Mouse (Mus musculus): Measurements from ENCODE around the gene Podxl2. TPM values are rescaled to one million over a fixed set of nuclear protein-coding genes. Genes with fewer than 3 reads are reported as not detected.

Podxl2 gene
- total and polyA plus RNA-seq, 2 experiments from 2014 or later, result 60.8 to 90.9 TPM

DNA sequence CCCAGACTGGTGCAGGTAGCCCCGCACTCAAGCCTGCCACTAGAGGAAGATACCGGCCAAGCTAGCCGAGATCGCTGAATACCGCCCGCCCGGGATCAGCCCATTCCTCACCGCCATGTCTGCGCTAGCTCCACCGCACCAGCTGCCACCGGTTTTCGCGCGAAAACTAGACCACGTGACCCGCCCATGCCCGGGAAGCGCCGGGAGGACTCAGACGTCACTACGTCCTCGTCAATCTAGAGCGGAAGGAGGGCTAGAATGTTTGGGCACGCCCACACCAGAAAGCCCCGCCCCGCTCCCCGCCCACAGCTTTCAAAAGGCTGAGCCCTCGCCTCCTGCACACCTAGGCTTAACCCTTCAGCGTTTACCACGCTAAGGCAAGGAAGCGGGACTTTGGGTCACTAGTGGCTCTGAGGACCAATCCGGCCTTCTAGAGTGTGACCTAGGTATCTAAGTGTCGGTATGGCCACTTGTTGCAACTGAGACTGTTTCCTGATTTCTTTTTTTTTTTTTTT lies 23.7 kb upstream of the Podxl2 start, which contains the start of gene Mcm2:
Mcm2 (minus strand) TSS at position 247 of the 515 bp plus-strand sequence.
- peaks cover 6% of the 10 kb centered on the region; the same call in 1 of the 2 replicates for H3K36me3 ChIP-seq (replicated peaks; ENCODE audit: control insufficient read depth, insufficient read depth, low read length)
- WGBS, result 0% methylated on average over 33 of the region's 33 CpGs
- no peak for TF ChIP-seq EP300 (IDR thresholded peaks at IDR 0.05; ENCODE audit: low read depth)
- no peak for TF ChIP-seq CTCF (IDR thresholded peaks at IDR 0.05; ENCODE audit: low read depth)
- H3K9ac ChIP-seq (replicated peaks; ENCODE audit: low read depth, low read length), result peak within 1 kb of the TSS; percentile 58
- no peaks in the 10 kb centered on the region for H3K9me3 ChIP-seq (replicated peaks; ENCODE audit: control insufficient read depth, low read length)
- H3K4me2 ChIP-seq (ENCODE audit: low read depth, low read length), result peak within 1 kb of the TSS; percentile 85
- ATAC-seq (ENCODE audit: insufficient read depth, low read depth) (peak; percentile 83), DNase-seq (ENCODE audit: low spot score) (peak; percentile 96)
- peaks cover 19% of the 10 kb centered on the region for H3K4me1 ChIP-seq (ENCODE audit: control insufficient read depth, insufficient read depth)
- peak within 1 kb of the TSS; percentile 63 for H3K27ac ChIP-seq (ENCODE audit: low read depth)
- H3K27me3 ChIP-seq (ENCODE audit: control insufficient read depth, insufficient read depth, low read length), result no peaks in the 10 kb centered on the region
- peak within 1 kb of the TSS; percentile 65 for H3K4me3 ChIP-seq (ENCODE audit: low read depth, low read length)

DNA sequence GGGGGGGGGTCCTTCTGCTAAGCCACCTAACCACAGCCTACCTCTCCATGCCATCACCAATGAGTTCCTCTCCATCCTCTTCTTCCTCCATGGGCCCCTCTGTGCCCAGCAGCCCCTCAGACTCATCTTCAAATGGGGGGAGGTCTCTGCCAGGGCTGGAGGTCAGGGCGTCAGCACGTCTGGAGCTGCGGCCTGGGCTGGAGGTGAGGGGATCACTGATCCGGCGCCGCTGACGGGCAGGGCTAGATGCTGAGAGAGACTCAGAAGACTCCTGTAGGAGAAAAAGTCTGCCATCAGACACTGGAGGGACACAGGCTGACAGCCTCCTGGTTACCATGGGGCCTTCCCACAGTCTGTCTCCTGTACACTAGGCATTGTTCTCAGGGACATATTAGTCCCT lies 22.4 kb upstream of the Podxl2 start:
- no peak overlapping the region for H3K27ac ChIP-seq (ENCODE audit: low read depth)
- WGBS, result 50% methylated on average over 7 of the region's 7 CpGs
- peaks cover 11% of the 10 kb centered on the region; the same call in 1 of the 2 replicates for H3K4me1 ChIP-seq (ENCODE audit: control insufficient read depth, insufficient read depth)
- no peaks in the 10 kb centered on the region for H3K27me3 ChIP-seq (ENCODE audit: control insufficient read depth, insufficient read depth, low read length)
- ATAC-seq (ENCODE audit: insufficient read depth, low read depth), result no peak
- H3K4me3 ChIP-seq (ENCODE audit: low read depth, low read length), result no peak overlapping the region
- TF ChIP-seq EP300 (IDR thresholded peaks at IDR 0.05; ENCODE audit: low read depth) (no peak), CTCF (IDR thresholded peaks at IDR 0.05; ENCODE audit: low read depth) (no peak)
- no peak overlapping the region for H3K9ac ChIP-seq (replicated peaks; ENCODE audit: low read depth, low read length)
- peak overlapping the region; percentile 85; the same call in 1 of the 2 replicates for H3K4me2 ChIP-seq (ENCODE audit: low read depth, low read length)
- no peaks in the 10 kb centered on the region for H3K9me3 ChIP-seq (replicated peaks; ENCODE audit: control insufficient read depth, low read length)
- H3K36me3 ChIP-seq (replicated peaks; ENCODE audit: control insufficient read depth, insufficient read depth, low read length), result peaks cover 17% of the 10 kb centered on the region
- no peak for DNase-seq (ENCODE audit: low spot score)

GRCm38 (mm10) chr6:88895943-88896342 lies 21.1 kb upstream of the Podxl2 start:
- TF ChIP-seq CTCF (IDR thresholded peaks at IDR 0.05; ENCODE audit: low read depth), result no peak
- TF ChIP-seq EP300 (IDR thresholded peaks at IDR 0.05; ENCODE audit: low read depth), result no peak
- H3K4me3 ChIP-seq (ENCODE audit: low read depth, low read length), result no peak overlapping the region
- ATAC-seq (ENCODE audit: insufficient read depth, low read depth) (no peak), DNase-seq (ENCODE audit: low spot score) (no peak)
- no peaks in the 10 kb centered on the region for H3K9me3 ChIP-seq (replicated peaks; ENCODE audit: control insufficient read depth, low read length)
- H3K27ac ChIP-seq (ENCODE audit: low read depth), result no peak overlapping the region
- H3K4me1 ChIP-seq (ENCODE audit: control insufficient read depth, insufficient read depth), result peaks cover 4% of the 10 kb centered on the region; the same call in 1 of the 2 replicates
- WGBS, result 76% methylated on average over 6 of the region's 6 CpGs
- H3K27me3 ChIP-seq (ENCODE audit: control insufficient read depth, insufficient read depth, low read length), result no peaks in the 10 kb centered on the region
- no peak overlapping the region for H3K4me2 ChIP-seq (ENCODE audit: low read depth, low read length)
- H3K9ac ChIP-seq (replicated peaks; ENCODE audit: low read depth, low read length), result no peak overlapping the region
- H3K36me3 ChIP-seq (replicated peaks; ENCODE audit: control insufficient read depth, insufficient read depth, low read length), result peaks cover 30% of the 10 kb centered on the region

DNA sequence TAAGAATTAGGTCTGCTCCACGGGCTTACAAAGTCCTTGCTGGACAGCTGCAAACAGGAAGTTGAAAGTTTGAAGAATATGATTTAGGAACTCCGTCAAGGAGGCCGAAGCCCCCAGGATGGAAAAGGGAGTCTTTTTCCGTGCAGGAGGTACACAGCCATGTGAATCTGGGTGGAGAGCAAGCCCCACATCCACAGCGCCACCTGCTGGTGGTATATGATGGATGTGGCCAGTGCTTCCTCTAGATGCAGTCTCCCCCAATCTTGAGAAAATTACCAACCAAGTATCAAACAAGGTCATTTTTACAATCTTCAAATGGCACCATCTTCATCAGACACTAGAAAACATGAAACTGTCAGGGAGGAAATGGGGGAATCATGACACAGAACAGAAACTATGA lies 18.7 kb upstream of the Podxl2 start:
- 52% methylated on average over 5 of the region's 5 CpGs for WGBS
- no peak for TF ChIP-seq EP300 (IDR thresholded peaks at IDR 0.05; ENCODE audit: low read depth)
- TF ChIP-seq CTCF (IDR thresholded peaks at IDR 0.05; ENCODE audit: low read depth), result peak; percentile 86
- Histone ChIP-seq H3K4me2 (ENCODE audit: low read depth, low read length) (no peak overlapping the region), H3K27me3 (ENCODE audit: control insufficient read depth, insufficient read depth, low read length) (no peaks in the 10 kb centered on the region), H3K9me3 (replicated peaks; ENCODE audit: control insufficient read depth, low read length) (no peaks in the 10 kb centered on the region), H3K27ac (ENCODE audit: low read depth) (no peak overlapping the region), H3K4me1 (ENCODE audit: control insufficient read depth, insufficient read depth) (0 out of 2 replicates have a peak, but pooled peaks cover 4% of the 10 kb centered on the region), H3K9ac (replicated peaks; ENCODE audit: low read depth, low read length) (no peak overlapping the region), H3K36me3 (replicated peaks; ENCODE audit: control insufficient read depth, insufficient read depth, low read length) (peaks cover 54% of the 10 kb centered on the region), H3K4me3 (ENCODE audit: low read depth, low read length) (no peak overlapping the region)
- ATAC-seq (ENCODE audit: insufficient read depth, low read depth) (no peak), DNase-seq (ENCODE audit: low spot score) (peak; percentile 51)

GRCm38 (mm10) chr6:88890832-88891231 lies 16.0 kb upstream of the Podxl2 start:
- Histone ChIP-seq H3K9ac (replicated peaks; ENCODE audit: low read depth, low read length) (no peak overlapping the region), H3K4me3 (ENCODE audit: low read depth, low read length) (no peak overlapping the region), H3K9me3 (replicated peaks; ENCODE audit: control insufficient read depth, low read length) (no peaks in the 10 kb centered on the region), H3K36me3 (replicated peaks; ENCODE audit: control insufficient read depth, insufficient read depth, low read length) (peaks cover 79% of the 10 kb centered on the region), H3K4me2 (ENCODE audit: low read depth, low read length) (no peak overlapping the region), H3K4me1 (ENCODE audit: control insufficient read depth, insufficient read depth) (no peaks in the 10 kb centered on the region), H3K27ac (ENCODE audit: low read depth) (no peak overlapping the region), H3K27me3 (ENCODE audit: control insufficient read depth, insufficient read depth, low read length) (no peaks in the 10 kb centered on the region)
- ATAC-seq (ENCODE audit: insufficient read depth, low read depth) (no peak), DNase-seq (ENCODE audit: low spot score) (no peak)
- TF ChIP-seq EP300 (IDR thresholded peaks at IDR 0.05; ENCODE audit: low read depth) (no peak), CTCF (IDR thresholded peaks at IDR 0.05; ENCODE audit: low read depth) (no peak)
- WGBS, result 86% methylated on average over 7 of the region's 7 CpGs
